Mouse (Mus musculus): Measurements from ENCODE around the gene Pdcd6ip. TPM values are rescaled to one million over a fixed set of nuclear protein-coding genes. Genes with fewer than 3 reads are reported as not detected.

Pdcd6ip gene
- total and polyA plus RNA-seq, 2 experiments from 2014 or later, result 38.3 to 44.2 TPM

- Histone ChIP-seq H3K9me3 (replicated peaks; ENCODE audit: control insufficient read depth, low read length) (no peaks in the 10 kb centered on the region), H3K4me2 (ENCODE audit: low read depth, low read length) (no peak overlapping the region), H3K36me3 (replicated peaks; ENCODE audit: control insufficient read depth, insufficient read depth, low read length) (no peaks in the 10 kb centered on the region), H3K27ac (ENCODE audit: low read depth) (no peak overlapping the region), H3K4me3 (ENCODE audit: low read depth, low read length) (no peak overlapping the region), H3K9ac (replicated peaks; ENCODE audit: low read depth, low read length) (no peak overlapping the region), H3K27me3 (ENCODE audit: control insufficient read depth, insufficient read depth, low read length) (no peaks in the 10 kb centered on the region), H3K4me1 (ENCODE audit: control insufficient read depth, insufficient read depth) (no peaks in the 10 kb centered on the region)
- ATAC-seq (ENCODE audit: insufficient read depth, low read depth), result no peak
- no peak for DNase-seq (ENCODE audit: low spot score)
- TF ChIP-seq EP300 (IDR thresholded peaks at IDR 0.05; ENCODE audit: low read depth) (no peak), CTCF (IDR thresholded peaks at IDR 0.05; ENCODE audit: low read depth) (no peak)
- 84% methylated on average over 3 of the region's 3 CpGs for WGBS
Observed at GRCm38 (mm10) chr9:113644076-113644475, 64.0 kb downstream of the Pdcd6ip start.

- 84% methylated on average over 15 of the region's 15 CpGs for WGBS
- H3K27ac ChIP-seq (ENCODE audit: low read depth), result no peak overlapping the region
- H3K4me3 ChIP-seq (ENCODE audit: low read depth, low read length), result no peak overlapping the region
- DNase-seq (ENCODE audit: low spot score), result no peak
- H3K27me3 ChIP-seq (ENCODE audit: control insufficient read depth, insufficient read depth, low read length), result no peaks in the 10 kb centered on the region
- no peak overlapping the region for H3K9ac ChIP-seq (replicated peaks; ENCODE audit: low read depth, low read length)
- H3K36me3 ChIP-seq (replicated peaks; ENCODE audit: control insufficient read depth, insufficient read depth, low read length), result no peaks in the 10 kb centered on the region
- no peak for ATAC-seq (ENCODE audit: insufficient read depth, low read depth)
- TF ChIP-seq EP300 (IDR thresholded peaks at IDR 0.05; ENCODE audit: low read depth) (no peak), CTCF (IDR thresholded peaks at IDR 0.05; ENCODE audit: low read depth) (no peak)
- H3K9me3 ChIP-seq (replicated peaks; ENCODE audit: control insufficient read depth, low read length), result no peaks in the 10 kb centered on the region
- H3K4me1 ChIP-seq (ENCODE audit: control insufficient read depth, insufficient read depth), result no peaks in the 10 kb centered on the region
- no peak overlapping the region for H3K4me2 ChIP-seq (ENCODE audit: low read depth, low read length)
Observed at GRCm38 (mm10) chr9:113643669-113644068, 64.4 kb downstream of the Pdcd6ip start.

- 0 out of 2 replicates have a peak, but pooled peaks cover 7% of the 10 kb centered on the region for H3K4me1 ChIP-seq (ENCODE audit: control insufficient read depth, insufficient read depth)
- DNase-seq (ENCODE audit: low spot score), result peak; percentile 62
- peaks cover 13% of the 10 kb centered on the region; the same call in 1 of the 2 replicates for H3K9me3 ChIP-seq (replicated peaks; ENCODE audit: control insufficient read depth, low read length)
- no peak overlapping the region for H3K27ac ChIP-seq (ENCODE audit: low read depth)
- TF ChIP-seq CTCF (IDR thresholded peaks at IDR 0.05; ENCODE audit: low read depth) (no peak), EP300 (IDR thresholded peaks at IDR 0.05; ENCODE audit: low read depth) (no peak)
- no peak overlapping the region for H3K4me3 ChIP-seq (ENCODE audit: low read depth, low read length)
- WGBS, result 22% methylated on average over 7 of the region's 7 CpGs
- no peaks in the 10 kb centered on the region for H3K36me3 ChIP-seq (replicated peaks; ENCODE audit: control insufficient read depth, insufficient read depth, low read length)
- H3K27me3 ChIP-seq (ENCODE audit: control insufficient read depth, insufficient read depth, low read length), result no peaks in the 10 kb centered on the region
- ATAC-seq (ENCODE audit: insufficient read depth, low read depth), result no peak
- H3K4me2 ChIP-seq (ENCODE audit: low read depth, low read length), result peak overlapping the region; percentile 31
- H3K9ac ChIP-seq (replicated peaks; ENCODE audit: low read depth, low read length), result no peak overlapping the region
Observed at GRCm38 (mm10) chr9:113634986-113635385, 73.1 kb downstream of the Pdcd6ip start.

- no peak overlapping the region for H3K9ac ChIP-seq (replicated peaks; ENCODE audit: low read depth, low read length)
- ATAC-seq (ENCODE audit: insufficient read depth, low read depth), result no peak
- H3K36me3 ChIP-seq (replicated peaks; ENCODE audit: control insufficient read depth, insufficient read depth, low read length), result no peaks in the 10 kb centered on the region
- TF ChIP-seq CTCF (IDR thresholded peaks at IDR 0.05; ENCODE audit: low read depth) (no peak), EP300 (IDR thresholded peaks at IDR 0.05; ENCODE audit: low read depth) (no peak)
- DNase-seq (ENCODE audit: low spot score), result no peak
- 54% methylated on average over 8 of the region's 8 CpGs for WGBS
- no peak overlapping the region for H3K27ac ChIP-seq (ENCODE audit: low read depth)
- H3K4me3 ChIP-seq (ENCODE audit: low read depth, low read length), result no peak overlapping the region
- no peak overlapping the region for H3K4me2 ChIP-seq (ENCODE audit: low read depth, low read length)
- peaks cover 16% of the 10 kb centered on the region; the same call in 1 of the 2 replicates for H3K9me3 ChIP-seq (replicated peaks; ENCODE audit: control insufficient read depth, low read length)
- H3K4me1 ChIP-seq (ENCODE audit: control insufficient read depth, insufficient read depth), result 0 out of 2 replicates have a peak, but pooled peaks cover 7% of the 10 kb centered on the region
- no peaks in the 10 kb centered on the region for H3K27me3 ChIP-seq (ENCODE audit: control insufficient read depth, insufficient read depth, low read length)
Observed at GRCm38 (mm10) chr9:113633168-113633744, 74.8 kb downstream of the Pdcd6ip start.

- H3K9me3 ChIP-seq (replicated peaks; ENCODE audit: control insufficient read depth, low read length), result peaks cover 16% of the 10 kb centered on the region; the same call in 1 of the 2 replicates
- H3K27ac ChIP-seq (ENCODE audit: low read depth), result no peak overlapping the region
- H3K4me2 ChIP-seq (ENCODE audit: low read depth, low read length), result no peak overlapping the region
- ATAC-seq (ENCODE audit: insufficient read depth, low read depth) (no peak), DNase-seq (ENCODE audit: low spot score) (no peak)
- no peaks in the 10 kb centered on the region for H3K27me3 ChIP-seq (ENCODE audit: control insufficient read depth, insufficient read depth, low read length)
- no peak overlapping the region for H3K9ac ChIP-seq (replicated peaks; ENCODE audit: low read depth, low read length)
- WGBS, result 72% methylated on average over 9 of the region's 9 CpGs
- H3K4me1 ChIP-seq (ENCODE audit: control insufficient read depth, insufficient read depth), result 0 out of 2 replicates have a peak, but pooled peaks cover 7% of the 10 kb centered on the region
- H3K4me3 ChIP-seq (ENCODE audit: low read depth, low read length), result no peak overlapping the region
- TF ChIP-seq EP300 (IDR thresholded peaks at IDR 0.05; ENCODE audit: low read depth) (no peak), CTCF (IDR thresholded peaks at IDR 0.05; ENCODE audit: low read depth) (no peak)
- H3K36me3 ChIP-seq (replicated peaks; ENCODE audit: control insufficient read depth, insufficient read depth, low read length), result no peaks in the 10 kb centered on the region
Observed at GRCm38 (mm10) chr9:113632350-113633043, 75.6 kb downstream of the Pdcd6ip start.

Measured in heart, postnatal 0 days (tissue).